Comparison of ENCODE assay signal across 17 mouse cellular contexts in genomic region chr11:5010205-5010604, GRCm38 (mm10). TPM values are rescaled to one million over a fixed set of nuclear protein-coding genes. Genes with fewer than 3 reads are reported as not detected.
DNase-seq lines count a peak whose midpoint lies in the region; ATAC-seq and TF ChIP-seq lines count a peak whose summit lies in the region.
"Had no signal": no experiment of that assay in that cellular context is flagged by ENCODE, and none has a peak within 500 bp of the region (broad histone marks: within the 10 kb centered on the region; RNA-seq: fewer than 3 reads in every experiment).

No protein-coding gene starts in this region.

- no peak for TF ChIP-seq RAD21 in MEL (IDR thresholded peaks at IDR 0.05; ENCODE audit: low read depth, low read length)

- no peak for TF ChIP-seq POLR2A in MEL (IDR thresholded peaks at IDR 0.05; ENCODE audit: control insufficient read depth in 1 of 2, insufficient read depth in 1 of 2, low read depth in 1 of 2, low read length in 2 of 2, poor library complexity in 1 of 2)
- TF ChIP-seq POLR2A in cerebellum, adult 2 months (IDR thresholded peaks at IDR 0.05; ENCODE audit: borderline replicate concordance, insufficient read depth, low read length) = no peak

- peak overlapping the region; percentile 88 for H3K27ac ChIP-seq in MEL (ENCODE audit: control insufficient read depth, low read depth, low read length)
- H3K27ac ChIP-seq in liver, postnatal 0 days (ENCODE audit: low read depth) = peak overlapping the region; percentile 82
- H3K27ac ChIP-seq in cerebellum, adult 2 months (ENCODE audit: insufficient read depth, low read length) = no peak overlapping the region
- H3K27ac ChIP-seq: embryonic facial prominence, embryonic 15.5 days; forebrain, embryonic 13.5 days; hindbrain, embryonic 10.5 days; hindbrain, postnatal 0 days had no signal

- WGBS in liver, postnatal 0 days (ENCODE audit: insufficient replicate concordance) = 69% methylated on average over 1 of the region's 1 CpGs
- WGBS in cerebellum, adult 2 months = 81% methylated on average over 1 of the region's 1 CpGs

- no peak for TF ChIP-seq CTCF in MEL (IDR thresholded peaks at IDR 0.05 in 2 of 3, conservative IDR thresholded peaks at IDR 0.05 in 1 of 3; ENCODE audit: control insufficient read depth in 1 of 3, insufficient read depth in 1 of 3, low read depth in 2 of 3, low read length in 3 of 3, poor library complexity in 1 of 3, severe bottlenecking in 1 of 3)
- no peak for TF ChIP-seq CTCF in liver, postnatal 0 days (IDR thresholded peaks at IDR 0.05; ENCODE audit: low read depth)
- TF ChIP-seq CTCF in cerebellum, adult 2 months (IDR thresholded peaks at IDR 0.05; ENCODE audit: borderline replicate concordance, insufficient read depth, low read depth, low read length) = no peak

- no peak overlapping the region for H3K4me3 ChIP-seq in MEL (ENCODE audit: control insufficient read depth in 1 of 2, insufficient read depth in 1 of 2, low read depth in 2 of 2, low read length in 2 of 2)
- H3K4me3 ChIP-seq in liver, postnatal 0 days (ENCODE audit: low read depth, low read length) = peak overlapping the region; percentile 32
- H3K4me3 ChIP-seq in cerebellum, adult 2 months (replicated peaks; ENCODE audit: insufficient read depth, low read depth, low read length) = no peak overlapping the region
- H3K4me3 ChIP-seq: embryonic facial prominence, embryonic 15.5 days; forebrain, embryonic 13.5 days; hindbrain, embryonic 10.5 days had no signal

- H3K9me3 ChIP-seq in MEL (replicated peaks; ENCODE audit: insufficient read depth, low read length) = no peaks in the 10 kb centered on the region
- no peaks in the 10 kb centered on the region for H3K9me3 ChIP-seq in liver, postnatal 0 days (ENCODE audit: low read length)
- H3K9me3 ChIP-seq: embryonic facial prominence, embryonic 15.5 days; forebrain, embryonic 13.5 days; hindbrain, embryonic 10.5 days had no signal

- TF ChIP-seq EP300 in MEL (IDR thresholded peaks at IDR 0.05; ENCODE audit: low read depth in 1 of 2, low read length in 2 of 2) = no peak; a peak in 1 of 4 replicates
- no peak for TF ChIP-seq EP300 in liver, postnatal 0 days (IDR thresholded peaks at IDR 0.05; ENCODE audit: low read depth)

- H3K36me3 ChIP-seq in MEL (ENCODE audit: control insufficient read depth in 1 of 2, insufficient read depth in 2 of 2, low read length in 2 of 2) = peaks cover 22 to 51% of the 10 kb centered on the region in 2 experiments
- peaks cover 37% of the 10 kb centered on the region for H3K36me3 ChIP-seq in liver, postnatal 0 days (replicated peaks; ENCODE audit: insufficient read depth, low read length)

- H3K4me2 ChIP-seq in liver, postnatal 0 days (ENCODE audit: low read depth, low read length) = peak overlapping the region; percentile 54
- H3K4me2 ChIP-seq: embryonic facial prominence, embryonic 15.5 days; forebrain, embryonic 13.5 days had no signal

- no peaks in the 10 kb centered on the region for H3K27me3 ChIP-seq in MEL (ENCODE audit: control insufficient read depth in 1 of 2, insufficient read depth in 2 of 2, low read length in 2 of 2)
- no peaks in the 10 kb centered on the region for H3K27me3 ChIP-seq in liver, postnatal 0 days (ENCODE audit: insufficient read depth, low read length)
- no peaks in the 10 kb centered on the region for H3K27me3 ChIP-seq in cerebellum, adult 2 months (ENCODE audit: control insufficient read depth, insufficient read depth, low read length)
- H3K27me3 ChIP-seq: embryonic facial prominence, embryonic 15.5 days; forebrain, embryonic 13.5 days had no signal

- H3K9ac ChIP-seq in MEL (ENCODE audit: control insufficient read depth, low read depth, low read length, poor library complexity, severe bottlenecking) = peak overlapping the region; percentile 31; the same call in 1 of the 2 replicates
- peak overlapping the region; percentile 44; the same call in 1 of the 2 replicates for H3K9ac ChIP-seq in liver, postnatal 0 days (replicated peaks)
- H3K9ac ChIP-seq: embryonic facial prominence, embryonic 15.5 days; forebrain, embryonic 13.5 days had no signal

- ATAC-seq in liver, postnatal 0 days = no peak
- ATAC-seq: forebrain, embryonic 13.5 days; hindbrain, postnatal 0 days had no signal

- DNase-seq in MEL (ENCODE audit: low read depth, low spot score) = no peak
- DNase-seq in adipocyte (ENCODE audit: low spot score) = peak; percentile 6
- DNase-seq in fibroblast of lung, adult 2 months (ENCODE audit: low read depth) = peak; percentile 37
- no peak for DNase-seq in liver, postnatal 0 days
- no peak for DNase-seq in right cerebral cortex, postnatal 25 days
- no peak for DNase-seq in cerebellum, adult 2 months
- no peak for DNase-seq in adrenal gland, postnatal 10 days
- DNase-seq: cerebellum, adult 11-12 months; cerebellum, postnatal 25 days; gastrocnemius, postnatal 36 days; kidney, adult 11 months; lung, postnatal 14 days; thymus, postnatal 14 days had no signal

- H3K4me1 ChIP-seq in MEL (ENCODE audit: control insufficient read depth in 1 of 2, insufficient read depth in 2 of 2, low read length in 2 of 2) = peaks cover 40 to 41% of the 10 kb centered on the region in 2 experiments
- H3K4me1 ChIP-seq in liver, postnatal 0 days (ENCODE audit: insufficient read depth) = peaks cover 35% of the 10 kb centered on the region
- no peaks in the 10 kb centered on the region for H3K4me1 ChIP-seq in cerebellum, adult 2 months (ENCODE audit: control insufficient read depth, insufficient read depth, low read length)
- H3K4me1 ChIP-seq: hindbrain, embryonic 10.5 days had no signal

- peaks cover 1% of the 10 kb centered on the region; the same call in 1 of the 2 replicates for H3K79me2 ChIP-seq in MEL (ENCODE audit: control insufficient read depth, insufficient read depth, low read length, poor library complexity)

TF ChIP-seq in MEL, 35 proteins besides CTCF, POLR2A, EP300 and RAD21:
- peak; percentile 56; the same call in 1 of the 2 replicates for TF ChIP-seq MAX (IDR thresholded peaks at IDR 0.05; ENCODE audit: low read length)
- 0 out of 2 replicates have a peak, but pooled peaks have one; percentile 2 for TF ChIP-seq TCF12 (IDR thresholded peaks at IDR 0.05; ENCODE audit: low read depth, low read length)
- TF ChIP-seq ZMIZ1 (IDR thresholded peaks at IDR 0.05; ENCODE audit: low read depth, low read length) = no peak

RNA-seq across cellular contexts. Expression of gene Ap1b1, which starts 23.6 kb away (rescaled TPM):
- 55.1 and 60.1 TPM in 2 replicates for total RNA-seq in MEL (2012; rRNA removed)
- 10 to 100 TPM in 1 of 2 experiments, not detected in 1; 79.3 TPM for polyA plus RNA-seq in MEL (2012; ENCODE audit: insufficient read depth in 1 of 2, insufficient read length in 2 of 2, low read depth in 1 of 2, low replicate concordance in 2 of 2, missing spikeins in 1 of 2)
- 40.7 and 46.3 TPM in 2 replicates for polyA plus RNA-seq in liver, postnatal 0 days (2015; fragmentation: Nextera tagmentation; extraction: Ambion mirVana)
- 180 and 181 TPM in 2 replicates for polyA plus RNA-seq in cerebellum, adult 2 months (2012; rRNA removed)
- 10 to 100 TPM; 56.5 to 58.9 TPM for total RNA-seq in adrenal gland, postnatal 10 days (2021)

RNA-seq across cellular contexts. Expression of gene Rasl10a, which starts 47.7 kb away (rescaled TPM):
- total RNA-seq in MEL (2012; rRNA removed) = 0.23 TPM in 1 of 2 replicates, not detected in the other
- 1 to 10 TPM in 1 of 2 experiments, not detected in 1; 1.3 TPM for polyA plus RNA-seq in MEL (2012; ENCODE audit: insufficient read depth in 1 of 2, insufficient read length in 2 of 2, low read depth in 1 of 2, low replicate concordance in 2 of 2, missing spikeins in 1 of 2)
- 0.58 and 0.66 TPM in 2 replicates for polyA plus RNA-seq in liver, postnatal 0 days (2015; fragmentation: Nextera tagmentation; extraction: Ambion mirVana)
- polyA plus RNA-seq in cerebellum, adult 2 months (2012; rRNA removed) = 2.3 and 2.9 TPM in 2 replicates
- under 1 TPM; 0.33 to 0.97 TPM for total RNA-seq in adrenal gland, postnatal 10 days (2021)
- polyA plus RNA-seq: forebrain, embryonic 13.5 days had no signal

RNA-seq across cellular contexts. Expression of gene Gas2l1, which starts 54.9 kb away (rescaled TPM):
- total RNA-seq in MEL (2012; rRNA removed) = 41.1 and 43.9 TPM in 2 replicates
- 10 to 100 TPM in 1 of 2 experiments, not detected in 1; 89.0 TPM for polyA plus RNA-seq in MEL (2012; ENCODE audit: insufficient read depth in 1 of 2, insufficient read length in 2 of 2, low read depth in 1 of 2, low replicate concordance in 2 of 2, missing spikeins in 1 of 2)
- 14.9 TPM in 2 replicates for polyA plus RNA-seq in liver, postnatal 0 days (2015; fragmentation: Nextera tagmentation; extraction: Ambion mirVana)
- polyA plus RNA-seq in cerebellum, adult 2 months (2012; rRNA removed) = 52.2 and 57.4 TPM in 2 replicates
- total RNA-seq in adrenal gland, postnatal 10 days (2021) = 10 to 100 TPM; 28.0 to 32.8 TPM

Comparison
In these comparisons a context has a peak if more than half of its experiments do, and no peak if none do; other contexts are left out.
1. DNase-seq: peak in adipocyte (single experiment) and fibroblast of lung, adult 2 months (single experiment); none in MEL (single experiment), liver, postnatal 0 days (single experiment), right cerebral cortex, postnatal 25 days (single experiment), cerebellum, adult 2 months (0 of 2) and adrenal gland, postnatal 10 days (single experiment).